Mouse (Mus musculus) bone marrow, adult 2 months (tissue): Measurements from ENCODE around the gene Rab3gap2.

Source experiments
- CTCF ChIP-seq: fragments of 200-500 bp; IDR thresholded peaks from 2 replicates; pipeline ENCODE4 v1.5.1; 2011; ENCODE audit warnings: low read length, control low read depth; ENCODE audit not compliant: control insufficient read depth, insufficient read depth
- POLR2A ChIP-seq: fragments of 200-500 bp; IDR thresholded peaks from 2 replicates; pipeline ENCODE4 v1.6.1; 2011; ENCODE audit warnings: low read depth, mild to moderate bottlenecking, control low read depth, low read length, borderline replicate concordance; ENCODE audit not compliant: control insufficient read depth

DNA sequence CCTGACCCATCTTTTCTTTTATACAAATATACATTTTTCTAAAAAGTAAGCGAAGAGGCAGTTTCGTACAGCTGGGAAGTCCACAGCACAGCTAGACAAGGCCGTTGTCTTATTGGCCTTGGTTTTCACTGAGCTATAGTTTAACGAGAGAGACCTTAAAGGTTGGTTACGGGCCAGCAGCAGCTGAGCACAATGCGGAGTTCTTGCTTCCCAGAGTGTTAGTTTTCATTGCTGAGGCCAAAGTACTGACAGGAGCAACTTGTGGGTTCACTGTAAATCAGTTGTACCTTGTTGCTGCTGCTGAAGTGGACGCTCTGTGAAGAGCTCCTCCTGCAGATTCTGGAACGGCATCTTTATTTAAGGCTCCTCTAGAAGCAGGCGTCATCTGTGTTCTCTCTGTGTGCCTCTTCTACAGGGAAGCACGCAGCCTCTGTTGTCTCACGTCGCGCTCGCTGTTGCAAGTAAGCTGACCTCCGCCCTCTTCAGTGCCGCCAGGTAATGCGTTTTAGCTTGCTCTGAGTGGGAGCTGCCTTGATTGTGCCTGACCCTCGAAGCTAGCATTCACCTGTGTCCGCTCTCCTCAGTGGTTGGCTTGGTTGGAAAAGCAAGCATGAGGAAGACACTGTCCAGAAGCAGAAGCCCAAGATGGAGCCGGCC is 43.6 kb downstream of the Rab3gap2 start:
- TF ChIP-seq CTCF (no peak), POLR2A (no peak)
